8 mouse cellular contexts compared by ENCODE assay signal in the genomic region with DNA sequence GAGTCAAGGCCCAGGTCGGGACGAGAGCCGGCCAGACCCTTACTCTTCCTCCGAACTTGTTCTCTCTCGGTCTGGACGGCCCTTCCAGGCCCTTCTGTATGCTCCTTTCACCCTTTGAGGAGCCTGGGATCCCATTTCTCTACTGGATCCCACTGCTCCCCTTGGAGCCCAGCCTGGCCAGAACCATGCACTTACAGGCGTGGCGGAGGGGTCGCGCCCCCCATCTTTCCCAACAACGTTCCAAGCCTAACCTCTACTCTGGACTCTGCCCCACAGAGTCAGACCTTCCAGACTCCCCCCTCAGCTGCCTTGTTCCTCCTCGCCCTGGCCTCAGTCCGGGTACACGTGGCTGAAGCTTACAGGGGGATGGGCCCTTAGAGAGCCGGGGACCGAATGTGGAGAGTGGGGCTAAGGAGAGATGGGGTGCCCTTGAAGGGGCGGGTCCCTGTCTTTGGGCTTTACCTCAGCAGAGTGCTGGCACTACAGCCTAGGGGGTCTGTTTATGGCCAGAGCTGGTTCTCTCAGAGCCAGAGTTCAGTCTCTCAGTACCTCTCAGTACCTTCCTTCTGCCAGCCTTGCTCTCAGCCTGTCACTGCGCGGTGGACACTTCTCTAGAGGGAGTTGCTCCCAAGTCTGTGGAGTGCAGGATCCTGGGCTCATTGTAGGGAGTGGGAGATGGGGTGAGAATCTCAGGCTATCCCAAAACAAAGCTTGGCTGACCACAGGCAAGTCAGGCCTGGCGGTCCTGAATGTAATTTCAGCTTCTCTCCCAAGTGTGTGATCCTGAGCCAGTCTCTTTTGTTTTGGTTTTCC. TPM values are rescaled to one million over a fixed set of nuclear protein-coding genes. Genes with fewer than 3 reads are reported as not detected.
DNase-seq lines count a peak whose midpoint lies in the region; ATAC-seq and TF ChIP-seq lines count a peak whose summit lies in the region.

No protein-coding gene starts in this region.

- peak overlapping the region; percentile 69 for H3K4me3 ChIP-seq in erythroblast, embryonic 14.5 days (replicated peaks)
- peak overlapping the region; percentile 72 to 92 for H3K4me3 ChIP-seq in ES-E14 (ENCODE audit: insufficient read depth in 1 of 2, low read depth in 1 of 2, low read length in 2 of 2, poor library complexity in 1 of 2, severe bottlenecking in 1 of 2)
- H3K4me3 ChIP-seq in forebrain, embryonic 16.5 days (replicated peaks; ENCODE audit: low read length): peak overlapping the region; percentile 85
- H3K4me3 ChIP-seq in liver, embryonic 11.5 days (ENCODE audit: low read depth, low read length): peak overlapping the region; percentile 70
- H3K4me3 ChIP-seq in olfactory bulb, adult 2 months (ENCODE audit: insufficient read depth, low read depth, low read length): peak overlapping the region; percentile 76

- peak overlapping the region; percentile 78 for H3K9ac ChIP-seq in ES-E14 (ENCODE audit: insufficient read depth, low read depth, low read length, poor library complexity, severe bottlenecking)
- peak overlapping the region; percentile 98 for H3K9ac ChIP-seq in forebrain, embryonic 16.5 days (replicated peaks; ENCODE audit: low read depth, low read length)
- peak overlapping the region; percentile 73 for H3K9ac ChIP-seq in liver, embryonic 11.5 days (ENCODE audit: low read depth, low read length)

- peaks cover 28% of the 10 kb centered on the region for H3K4me1 ChIP-seq in erythroblast, embryonic 14.5 days (ENCODE audit: control insufficient read depth)
- peaks cover 19 to 40% of the 10 kb centered on the region in 2 experiments for H3K4me1 ChIP-seq in ES-E14 (ENCODE audit: control insufficient read depth in 2 of 2, insufficient read depth in 2 of 2, low read length in 2 of 2, poor library complexity in 1 of 2)
- peaks cover 53% of the 10 kb centered on the region for H3K4me1 ChIP-seq in forebrain, embryonic 16.5 days (replicated peaks; ENCODE audit: control insufficient read depth, insufficient read depth, low read length)
- peaks cover 51% of the 10 kb centered on the region for H3K4me1 ChIP-seq in liver, embryonic 11.5 days (replicated peaks; ENCODE audit: control insufficient read depth, insufficient read depth, low read length)
- H3K4me1 ChIP-seq in olfactory bulb, adult 2 months (ENCODE audit: control insufficient read depth, insufficient read depth, low read length): peaks cover 56% of the 10 kb centered on the region

- peaks cover 32% of the 10 kb centered on the region for H3K27me3 ChIP-seq in erythroblast, embryonic 14.5 days (ENCODE audit: control insufficient read depth)
- H3K27me3 ChIP-seq in forebrain, embryonic 16.5 days (replicated peaks; ENCODE audit: control insufficient read depth, insufficient read depth, low read length): no peaks in the 10 kb centered on the region
- no peaks in the 10 kb centered on the region for H3K27me3 ChIP-seq in liver, embryonic 11.5 days (replicated peaks; ENCODE audit: control insufficient read depth, insufficient read depth, low read length)

- H3K9me3 ChIP-seq in erythroblast, embryonic 14.5 days (ENCODE audit: control insufficient read depth, low read length): no peaks in the 10 kb centered on the region
- no peaks in the 10 kb centered on the region for H3K9me3 ChIP-seq in ES-E14 (ENCODE audit: control insufficient read depth, insufficient read depth, low read depth, low read length)
- H3K9me3 ChIP-seq in forebrain, embryonic 16.5 days (ENCODE audit: control insufficient read depth, low read length): no peaks in the 10 kb centered on the region
- no peaks in the 10 kb centered on the region for H3K9me3 ChIP-seq in liver, embryonic 11.5 days (ENCODE audit: control insufficient read depth, low read length)

- in situ Hi-C loops in ES-E14 (cut with MboI; ENCODE audit: low sequenced_read_pairs in 2 of 2, unreplicated experiment in 2 of 2): no loop called here

- no peak for TF ChIP-seq POLR2A in olfactory bulb, adult 2 months (IDR thresholded peaks at IDR 0.05; ENCODE audit: insufficient read depth, low read depth, low read length)

- DNase-seq in ES-E14 (ENCODE audit: low read depth, low spot score): no peak
- DNase-seq in liver, embryonic 11.5 days (ENCODE audit: low spot score): no peak
- no peak for DNase-seq in left cerebral cortex, adult 18-20 months (ENCODE audit: low spot score in 2 of 2)
- DNase-seq in frontal cortex, adult 2 months (ENCODE audit: extremely low spot score in 1 of 2, low spot score in 1 of 2): no peak

- H3K4me2 ChIP-seq in forebrain, embryonic 16.5 days (ENCODE audit: low read length): peak overlapping the region; percentile 84
- H3K4me2 ChIP-seq in liver, embryonic 11.5 days: peak overlapping the region; percentile 96

- no peak for ATAC-seq in erythroblast, adult 5-6 weeks (replicated peaks; ENCODE audit: low FRiP score, poor library complexity, severe bottlenecking)
- ATAC-seq in forebrain, embryonic 16.5 days: peak; percentile 24
- 0 out of 2 replicates have a peak, but pooled peaks have one; percentile 18 for ATAC-seq in liver, embryonic 11.5 days (replicated peaks; ENCODE audit: low FRiP score)

- WGBS in forebrain, embryonic 16.5 days: 2% methylated on average over 20 of the region's 20 CpGs
- 9% methylated on average over 20 of the region's 20 CpGs for WGBS in liver, embryonic 11.5 days
- 4% methylated on average over 20 of the region's 20 CpGs for WGBS in olfactory bulb, adult 2 months

- H3K36me3 ChIP-seq in erythroblast, embryonic 14.5 days (ENCODE audit: control insufficient read depth): no peaks in the 10 kb centered on the region
- no peaks in the 10 kb centered on the region for H3K36me3 ChIP-seq in ES-E14 (ENCODE audit: control insufficient read depth, insufficient read depth, low read length, poor library complexity, severe bottlenecking)
- H3K36me3 ChIP-seq in forebrain, embryonic 16.5 days (ENCODE audit: control insufficient read depth, insufficient read depth): no peaks in the 10 kb centered on the region
- H3K36me3 ChIP-seq in liver, embryonic 11.5 days (ENCODE audit: control insufficient read depth, insufficient read depth, low read length): no peaks in the 10 kb centered on the region

- TF ChIP-seq CTCF in olfactory bulb, adult 2 months (IDR thresholded peaks at IDR 0.05; ENCODE audit: insufficient read depth, low read depth, low read length): no peak

- no peak overlapping the region for H3K27ac ChIP-seq in ES-E14 (ENCODE audit: insufficient read depth, low read depth, low read length, poor library complexity, severe bottlenecking)
- H3K27ac ChIP-seq in forebrain, embryonic 16.5 days (ENCODE audit: low read length): peak overlapping the region; percentile 90
- no peak overlapping the region for H3K27ac ChIP-seq in liver, embryonic 11.5 days (ENCODE audit: low read depth, low read length)
- peak overlapping the region; percentile 37 for H3K27ac ChIP-seq in olfactory bulb, adult 2 months (ENCODE audit: insufficient read depth, low read depth, low read length)

TF ChIP-seq in ES-E14, 5 proteins besides CTCF, POLR2A, EP300 and RAD21:
- TF ChIP-seq MAFK (IDR thresholded peaks at IDR 0.05; ENCODE audit: insufficient read depth, low read depth, low read length) (no peak), ZNF384 (IDR thresholded peaks at IDR 0.05; ENCODE audit: low read depth, low read length) (no peak), ZC3H11A (IDR thresholded peaks at IDR 0.05; ENCODE audit: borderline replicate concordance, low read depth, low read length) (no peak), CHD2 (IDR thresholded peaks at IDR 0.05; ENCODE audit: low read depth, low read length) (no peak), HCFC1 (IDR thresholded peaks at IDR 0.05; ENCODE audit: borderline replicate concordance, insufficient read depth, low read length) (no peak)

RNA-seq across cellular contexts. Expression of gene Fam129b, which starts 0.8 kb away (rescaled TPM):
- 0.11 and 0.13 TPM in 2 replicates for polyA plus RNA-seq in erythroblast, embryonic 14.5 days (2012)
- 3.1 and 5.8 TPM in 2 replicates for total RNA-seq in erythroblast, adult 5-6 weeks (2015; ENCODE audit: low replicate concordance)
- 2.6 and 5.6 TPM in 2 replicates for total RNA-seq in erythroblast, adult 5-6 weeks (2017; ENCODE audit: low replicate concordance)
- 65.3 and 90.0 TPM in 2 replicates for total RNA-seq in ES-E14 (2012; rRNA removed)
- polyA plus RNA-seq in forebrain, embryonic 16.5 days (2015; fragmentation: Nextera tagmentation; extraction: Ambion mirVana): 36.4 and 41.1 TPM in 2 replicates
- polyA plus RNA-seq in liver, embryonic 11.5 days (2014; fragmentation: Nextera tagmentation; extraction: Ambion mirVana): 11.1 and 11.9 TPM in 2 replicates
- polyA plus RNA-seq in olfactory bulb, adult 2 months (2012; ENCODE audit: insufficient read depth, insufficient read length, low replicate concordance, missing spikeins): not detected in 2 replicates
- 10 to 100 TPM; 29.6 to 35.3 TPM for total RNA-seq in left cerebral cortex, adult 18-20 months (2021)
- 28.3 and 30.0 TPM in 2 replicates for polyA plus RNA-seq in frontal cortex, adult 2 months (2012; rRNA removed)

RNA-seq across cellular contexts. Expression of gene Stxbp1, which starts 29.7 kb away (rescaled TPM):
- 0.02 and 0.03 TPM in 2 replicates for polyA plus RNA-seq in erythroblast, embryonic 14.5 days (2012)
- total RNA-seq in erythroblast, adult 5-6 weeks (2015; ENCODE audit: low replicate concordance): 0.96 and 1.3 TPM in 2 replicates
- 0.34 and 0.56 TPM in 2 replicates for total RNA-seq in erythroblast, adult 5-6 weeks (2017; ENCODE audit: low replicate concordance)
- total RNA-seq in ES-E14 (2012; rRNA removed): 4.0 and 6.6 TPM in 2 replicates
- 227 and 251 TPM in 2 replicates for polyA plus RNA-seq in forebrain, embryonic 16.5 days (2015; fragmentation: Nextera tagmentation; extraction: Ambion mirVana)
- 11.8 and 12.0 TPM in 2 replicates for polyA plus RNA-seq in liver, embryonic 11.5 days (2014; fragmentation: Nextera tagmentation; extraction: Ambion mirVana)
- 182 and 623 TPM in 2 replicates for polyA plus RNA-seq in olfactory bulb, adult 2 months (2012; ENCODE audit: insufficient read depth, insufficient read length, low replicate concordance, missing spikeins)
- total RNA-seq in left cerebral cortex, adult 18-20 months (2021): 1,000 to 10,000 TPM in 1 of 2 experiments, 100 to 1,000 TPM in 1; 951 to 1,006 TPM
- 666 and 673 TPM in 2 replicates for polyA plus RNA-seq in frontal cortex, adult 2 months (2012; rRNA removed)

Comparison
In these comparisons a context has a peak if more than half of its experiments do, and no peak if none do; other contexts are left out.
1. H3K27ac ChIP-seq: peak in forebrain, embryonic 16.5 days (single experiment) and olfactory bulb, adult 2 months (single experiment); none in ES-E14 (single experiment) and liver, embryonic 11.5 days (single experiment).
2. RNA of gene Stxbp1, which starts 29.7 kb away (polyA plus RNA-seq): 666 to 673 TPM in frontal cortex, adult 2 months, 227 to 251 TPM in forebrain, embryonic 16.5 days and 182 to 623 TPM in olfactory bulb, adult 2 months; 11.8 to 12.0 TPM in liver, embryonic 11.5 days and 0.02 to 0.03 TPM in erythroblast, embryonic 14.5 days; every median in the first group is over 10 times any median in the second.
3. Peak in every context shown above with its lines, with median percentiles within 50 percentile points of each other: H3K4me3 ChIP-seq and H3K9ac ChIP-seq.